ENCODE assay signal across 17 mouse cellular contexts in the genomic region with DNA sequence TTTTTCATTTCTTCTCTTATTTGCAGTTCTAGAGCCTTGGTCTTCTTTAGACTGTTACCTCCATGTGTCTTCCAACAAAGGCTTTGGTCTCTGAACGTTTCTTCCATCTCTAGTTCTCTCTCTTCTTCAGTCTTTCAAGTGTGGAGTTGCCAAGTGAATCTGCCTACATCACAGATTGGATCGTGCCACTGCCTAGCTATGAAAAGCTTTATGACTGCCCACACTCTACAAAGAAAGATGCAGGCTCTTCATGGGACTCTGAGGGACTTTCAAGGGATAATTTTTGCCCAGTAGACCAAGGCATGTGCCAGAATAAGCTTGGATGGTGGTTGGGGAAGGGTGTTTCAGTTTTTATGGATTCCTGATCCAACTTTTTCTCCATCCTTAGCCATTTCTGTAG. TPM values are rescaled to one million over a fixed set of nuclear protein-coding genes. Genes with fewer than 3 reads are reported as not detected.
"Had no signal": no experiment of that assay in that cellular context is flagged by ENCODE, and none has a peak within 500 bp of the region (broad histone marks: within the 10 kb centered on the region; RNA-seq: fewer than 3 reads in every experiment).

No protein-coding gene starts in this region.

- ATAC-seq: liver, postnatal 0 days; lung, postnatal 0 days; midbrain, embryonic 13.5 days; midbrain, embryonic 15.5 days had no signal

- DNase-seq: liver, postnatal 0 days; lung, adult 2 months; lung, postnatal 14 days; lung, postnatal 36 days; thymus, adult 18-20 months; thymus, postnatal 14 days; thymus, postnatal 36 days had no signal

- H3K4me3 ChIP-seq: lung, embryonic 15.5 days; megakaryocyte, embryonic 14.5 days; midbrain, embryonic 13.5 days; midbrain, embryonic 15.5 days; neural tube, embryonic 12.5 days; stomach, embryonic 15.5 days had no signal

- H3K27ac ChIP-seq: lung, embryonic 15.5 days; macrophage; midbrain, embryonic 13.5 days; midbrain, embryonic 15.5 days; neural tube, embryonic 12.5 days; stomach, embryonic 15.5 days; stomach, postnatal 0 days had no signal

RNA-seq across cellular contexts. Expression of gene Cdkl5, which starts 30.0 kb away (rescaled TPM):
- total RNA-seq: monocyte, adult 5-6 weeks had no signal
